Mouse (Mus musculus) mature B cell (primary cell): Measurements from ENCODE around the gene Klf7.

Experiments
- in situ Hi-C: fragments of 300-500 bp; cut with MboI; formaldehyde crosslinking; loops from 2 replicates; pipeline ENCODE4 v1.14.3; 2019

Klf7 gene

GRCm38 (mm10) chr1:64105181-64105646, 16.9 kb downstream of the Klf7 start:
- in situ Hi-C loops = no loop called here

GRCm38 (mm10) chr1:64104665-64105064, 17.4 kb downstream of the Klf7 start:
- in situ Hi-C loops = no loop called here

DNA sequence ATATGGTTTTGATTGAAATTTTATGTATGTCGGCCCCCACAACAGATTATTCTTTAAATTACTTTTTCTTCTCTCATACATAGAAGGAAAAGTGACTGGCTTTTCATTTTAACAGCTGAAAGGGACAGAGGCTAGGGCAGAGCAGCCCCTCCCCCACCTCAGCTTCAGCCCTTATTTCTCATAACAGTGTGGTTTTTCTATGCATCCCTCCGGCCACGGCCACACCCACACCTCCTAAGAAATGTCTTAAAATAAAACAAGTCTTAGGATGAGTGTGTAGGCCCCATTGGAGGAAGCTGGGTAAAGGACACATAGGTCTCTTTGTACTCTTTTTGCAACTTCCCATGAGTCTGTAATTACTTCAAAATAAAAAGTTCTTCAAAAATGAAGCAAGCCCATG, 20.8 kb downstream of the Klf7 start:
- in situ Hi-C loops = no loop called here

- in situ Hi-C loops = no loop called here
These were observed 23.3 kb downstream of the Klf7 start for GRCm38 (mm10) chr1:64098800-64099199.

- in situ Hi-C loops = no loop called here
These were observed 24.3 kb downstream of the Klf7 start for GRCm38 (mm10) chr1:64097640-64098287.

DNA sequence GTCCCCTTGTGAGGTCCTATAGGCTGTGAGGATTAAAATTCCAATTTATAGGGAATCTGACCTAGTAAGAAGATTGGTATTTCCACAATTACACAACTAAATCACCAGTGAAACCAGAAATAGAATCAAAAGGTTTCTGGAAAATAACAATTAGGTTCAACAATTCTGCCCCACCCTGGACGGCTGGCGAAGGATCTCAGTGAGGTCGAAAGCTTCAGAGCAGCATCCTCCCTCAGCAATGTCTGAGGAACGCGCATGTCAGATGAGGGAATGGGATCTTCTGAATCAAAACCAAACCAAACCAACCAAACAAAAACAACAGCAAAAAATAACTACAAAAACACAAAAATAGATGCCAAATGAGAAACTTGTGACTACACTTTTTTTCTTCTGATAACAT, 29.1 kb downstream of the Klf7 start:
- in situ Hi-C loops = no loop called here

DNA sequence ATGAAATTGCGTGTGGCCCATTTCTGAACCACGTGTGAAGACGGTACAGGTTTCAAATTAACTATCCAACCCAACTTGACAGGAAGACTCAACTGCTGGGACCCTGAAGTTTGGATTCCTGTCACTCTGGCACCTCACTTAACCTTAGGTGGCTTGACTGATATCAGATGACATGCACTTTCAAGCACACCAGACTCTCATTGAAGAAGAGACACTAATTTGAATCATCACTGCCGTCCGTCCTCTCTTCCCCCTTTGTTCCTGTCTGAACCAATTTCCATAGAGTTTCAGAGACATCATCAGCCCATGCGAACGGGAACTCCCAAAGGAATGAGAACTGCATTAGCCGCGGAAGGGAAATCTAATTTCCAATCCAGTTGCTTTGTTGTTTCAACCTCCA, 30.5 kb downstream of the Klf7 start:
- in situ Hi-C loops = no loop called here

- in situ Hi-C loops = no loop called here
These were observed 31.5 kb downstream of the Klf7 start for GRCm38 (mm10) chr1:64090566-64090965.

GRCm38 (mm10) chr1:64089691-64090090, 32.4 kb downstream of the Klf7 start:
- in situ Hi-C loops = no loop called here

- in situ Hi-C loops = no loop called here
These were observed 33.3 kb downstream of the Klf7 start for GRCm38 (mm10) chr1:64088604-64089320.

DNA sequence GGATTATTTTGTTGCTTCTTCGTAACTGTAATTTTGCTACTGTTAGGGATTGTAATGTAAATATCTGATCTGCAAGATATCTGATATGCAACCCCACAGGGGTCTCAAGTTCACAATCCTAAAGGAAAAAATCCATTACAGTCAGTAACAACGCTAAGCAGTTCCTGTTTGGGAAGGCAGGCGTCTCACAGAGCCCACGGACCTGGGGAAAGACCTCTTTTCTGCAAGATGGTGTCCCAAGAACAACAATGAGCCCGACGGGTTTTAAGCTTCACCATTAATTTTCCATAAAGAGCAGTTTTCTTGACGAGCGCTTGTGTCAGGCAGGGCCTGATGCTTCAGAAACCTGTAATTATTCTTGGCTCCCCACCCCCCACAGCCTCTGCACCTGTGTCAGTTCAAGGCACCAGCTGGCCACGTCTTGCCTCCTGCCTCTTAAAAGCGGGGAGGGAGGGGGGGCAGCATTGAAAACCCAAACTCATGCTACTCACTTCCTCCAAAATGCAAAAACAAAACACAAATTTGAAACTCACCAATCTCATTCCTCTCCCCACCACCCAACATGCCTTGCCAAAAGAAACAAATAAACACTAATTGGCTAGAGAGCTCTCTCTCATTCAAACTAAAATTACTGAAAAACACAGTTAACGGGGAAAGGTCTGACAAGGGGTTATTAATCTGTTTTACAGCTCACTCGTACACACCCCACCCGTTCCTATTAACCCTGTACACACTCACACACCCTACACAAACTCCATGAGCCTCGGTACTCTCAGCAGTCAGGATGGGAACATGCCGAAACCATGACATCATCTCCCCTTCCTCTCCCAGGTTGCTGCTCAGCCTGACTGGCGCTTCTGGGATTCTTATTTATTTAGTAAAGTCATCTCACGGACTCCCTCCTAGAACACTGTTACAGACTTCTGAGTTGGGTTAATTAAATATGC, 34.2 kb downstream of the Klf7 start:
- in situ Hi-C loops = no loop called here

DNA sequence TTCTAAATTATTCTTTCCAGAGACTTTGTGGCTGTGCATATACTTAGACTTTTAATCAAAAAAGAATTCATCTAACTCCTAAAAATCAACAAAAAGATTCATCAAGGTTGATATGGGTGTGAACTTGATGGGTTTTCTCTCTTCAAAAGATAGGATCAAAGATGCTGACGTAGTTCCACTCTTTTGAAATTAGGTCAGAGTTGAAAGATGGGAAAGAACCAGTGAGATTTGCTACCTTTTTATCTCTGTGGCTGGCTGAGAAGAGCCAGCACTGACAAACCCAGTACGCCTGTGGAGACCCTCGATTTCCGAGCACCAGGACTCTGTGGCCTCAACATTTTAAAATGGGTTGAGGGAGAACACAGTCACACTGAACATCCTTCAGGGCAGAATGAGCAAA, 36.2 kb downstream of the Klf7 start:
- in situ Hi-C loops = no loop called here

GRCm38 (mm10) chr1:64085361-64085760, 36.7 kb downstream of the Klf7 start:
- in situ Hi-C loops = no loop called here

GRCm38 (mm10) chr1:64084706-64085105, 37.4 kb downstream of the Klf7 start:
- in situ Hi-C loops = no loop called here

GRCm38 (mm10) chr1:64081791-64082190, 40.3 kb downstream of the Klf7 start:
- in situ Hi-C loops = no loop called here

DNA sequence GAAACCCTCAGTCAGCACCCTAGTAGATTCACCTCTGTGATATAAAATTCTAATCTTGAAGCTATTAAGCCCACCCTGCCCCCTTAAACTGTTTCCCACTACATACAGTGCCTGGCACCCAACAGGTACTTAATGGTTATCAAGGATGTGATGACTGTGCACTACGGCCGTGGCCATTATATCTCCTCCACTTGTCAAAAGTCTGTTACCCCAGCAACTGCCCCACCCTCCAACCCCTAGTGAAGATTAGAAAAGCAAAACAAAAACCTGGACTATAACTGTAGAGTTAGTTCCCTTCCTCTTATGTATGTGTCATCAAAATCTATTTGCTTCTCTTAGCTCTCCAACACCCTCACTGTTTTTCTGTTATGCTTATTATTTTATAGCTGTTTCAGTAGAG, 40.9 kb downstream of the Klf7 start:
- in situ Hi-C loops = no loop called here

DNA sequence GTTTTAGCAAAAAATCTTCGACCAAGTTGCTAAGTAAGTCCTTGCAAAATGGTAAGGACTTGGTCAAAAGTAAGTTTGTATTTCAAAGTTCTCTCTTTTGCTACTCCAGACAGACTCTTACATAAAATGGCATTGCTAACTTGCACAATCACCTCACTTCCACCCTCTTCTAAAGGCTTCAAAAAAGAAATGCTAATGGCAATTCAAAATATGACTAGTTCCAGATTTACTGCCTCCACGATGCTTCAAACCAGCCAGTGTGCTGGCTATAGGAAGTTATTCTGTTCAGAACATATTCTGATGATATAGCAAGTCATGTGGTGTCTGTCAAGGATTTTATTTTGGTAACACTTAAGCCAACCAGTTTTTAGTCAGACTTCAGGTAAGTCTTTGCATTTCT, 41.8 kb downstream of the Klf7 start:
- in situ Hi-C loops = no loop called here

DNA sequence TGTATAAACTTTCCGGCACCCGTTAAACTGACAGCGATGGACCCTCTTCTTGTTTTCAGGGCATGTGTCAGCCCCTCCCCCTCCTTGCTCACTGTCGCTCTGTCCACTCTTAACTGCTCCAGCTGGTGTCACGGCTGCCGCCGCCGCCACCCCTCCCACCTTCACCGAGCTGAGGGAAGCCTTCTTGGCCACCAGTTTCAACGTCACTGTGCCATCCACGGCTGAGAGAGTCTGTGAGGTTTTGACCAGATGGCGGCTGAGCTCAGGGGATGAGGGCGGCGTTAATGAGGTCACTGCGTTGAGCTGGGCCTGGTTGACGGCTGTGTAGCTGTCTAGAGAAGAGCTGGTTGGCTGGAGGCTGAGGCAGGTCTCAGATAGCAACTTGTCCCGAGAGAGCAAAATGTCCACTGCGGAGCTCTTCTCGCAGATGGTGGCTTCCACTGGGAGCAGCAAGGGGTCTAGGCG, 43.3 kb downstream of the Klf7 start:
- in situ Hi-C loops = no loop called here

GRCm38 (mm10) chr1:64078011-64078746, 43.9 kb downstream of the Klf7 start:
- in situ Hi-C loops = no loop called here

DNA sequence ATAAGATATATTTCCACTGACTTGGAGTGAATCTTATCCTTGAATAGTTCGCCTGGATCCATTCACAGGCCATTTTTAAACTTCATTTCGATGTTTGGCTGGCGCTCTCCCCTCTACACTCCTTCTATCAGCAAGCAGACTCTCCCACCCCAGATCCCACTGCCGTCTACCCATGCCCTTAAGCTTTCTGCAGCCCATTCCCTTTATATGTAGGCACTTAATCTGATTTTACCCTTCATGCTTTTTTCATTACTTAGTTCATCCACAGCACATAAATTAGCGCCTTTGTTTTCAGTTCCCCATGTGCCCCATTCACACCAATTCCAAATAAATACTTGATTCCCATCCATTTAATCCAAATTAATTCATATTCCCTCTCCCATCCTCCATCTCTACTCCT, 48.0 kb downstream of the Klf7 start:
- in situ Hi-C loops = no loop called here

DNA sequence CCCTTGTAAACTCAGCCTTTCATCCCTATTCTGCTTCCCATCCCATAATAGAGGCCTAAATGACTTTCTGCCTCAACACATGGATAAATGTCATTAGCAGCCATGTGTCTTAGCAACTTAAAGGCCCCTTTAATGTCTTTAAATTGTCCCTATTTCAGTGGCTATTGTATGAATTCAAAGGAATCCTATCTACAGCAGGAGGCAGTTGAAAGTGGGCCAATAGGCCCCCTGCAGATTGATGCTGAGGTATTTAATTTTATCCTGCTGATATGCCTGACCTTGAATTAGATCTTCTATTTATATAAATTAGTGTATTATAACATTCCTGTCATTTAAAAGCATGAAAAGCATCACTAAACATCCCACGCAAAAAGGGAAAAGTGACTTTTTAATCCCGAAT, 51.1 kb downstream of the Klf7 start:
- in situ Hi-C loops = no loop called here
